Mouse (Mus musculus) forebrain, embryonic 16.5 days (tissue): ENCODE measurements around the gene Abl1. TPM values are rescaled to one million over a fixed set of nuclear protein-coding genes. Genes with fewer than 3 reads are reported as not detected.
A peak's percentile ranks its signal among the peaks of the same experiment; 100 is the strongest.

Experiments used
- ATAC-seq: fragments of 200-750 bp; cut with Nextera tagmentation; 2 replicates; pipeline ENCODE4 v1.8.0; 2017; ENCODE audit warnings: mild to moderate bottlenecking, moderate library complexity
- H3K27ac ChIP-seq: fragments of 300-500 bp; sonication (generic); 2 replicates; pipeline ENCODE4 v1.5.1; 2014; ENCODE audit warnings: low read length, control low read depth
- H3K27me3 ChIP-seq: fragments of 300-500 bp; sonication (generic); replicated peaks from 2 replicates; pipeline ENCODE4 v1.6.1; 2014; ENCODE audit warnings: low read length; ENCODE audit not compliant: control insufficient read depth, insufficient read depth
- H3K36me3 ChIP-seq: fragments of 300-500 bp; sonication (generic); 2 replicates; pipeline ENCODE4 v1.6.1; 2014; ENCODE audit not compliant: control insufficient read depth, insufficient read depth
- H3K4me1 ChIP-seq: fragments of 300-500 bp; sonication (generic); replicated peaks from 2 replicates; pipeline ENCODE4 v1.6.1; 2014; ENCODE audit warnings: low read length; ENCODE audit not compliant: control insufficient read depth, insufficient read depth
- H3K4me2 ChIP-seq: fragments of 300-500 bp; sonication (generic); 2 replicates; pipeline ENCODE4 v1.6.1; 2014; ENCODE audit warnings: mild to moderate bottlenecking, low read length, control low read depth
- H3K4me3 ChIP-seq: fragments of 300-500 bp; sonication (generic); replicated peaks from 2 replicates; pipeline ENCODE4 v1.5.1; 2014; ENCODE audit warnings: mild to moderate bottlenecking, low read length, control low read depth
- H3K9ac ChIP-seq: fragments of 300-500 bp; sonication (generic); replicated peaks from 2 replicates; pipeline ENCODE4 v1.6.1; 2014; ENCODE audit warnings: low read depth, low read length, control low read depth
- H3K9me3 ChIP-seq: fragments of 300-500 bp; sonication (generic); 2 replicates; pipeline ENCODE4 v1.6.1; 2016; ENCODE audit warnings: low read length; ENCODE audit not compliant: control insufficient read depth
- WGBS: fragments of 180-500 bp; shearing (Covaris S2); extraction: QIAGEN DNeasy Blood & Tissue Kit; methylation state at CpG from one replicate; pipeline ENCODE4 v1.1.7; 2014; 5-methylcytosine and 5-hydroxymethylcytosine counted together
- polyA plus RNA-seq: library from polyadenylated mRNA; unstranded; fragments of >200 nt; fragmentation: Nextera tagmentation; extraction: Ambion mirVana; gene quantifications from 2 replicates; pipeline ENCODE4 v1.2.1, GENCODE M21; 2015

The Abl1 gene
- polyA plus RNA-seq, 1 experiment from 2014 or later: 23.8 TPM

DNA sequence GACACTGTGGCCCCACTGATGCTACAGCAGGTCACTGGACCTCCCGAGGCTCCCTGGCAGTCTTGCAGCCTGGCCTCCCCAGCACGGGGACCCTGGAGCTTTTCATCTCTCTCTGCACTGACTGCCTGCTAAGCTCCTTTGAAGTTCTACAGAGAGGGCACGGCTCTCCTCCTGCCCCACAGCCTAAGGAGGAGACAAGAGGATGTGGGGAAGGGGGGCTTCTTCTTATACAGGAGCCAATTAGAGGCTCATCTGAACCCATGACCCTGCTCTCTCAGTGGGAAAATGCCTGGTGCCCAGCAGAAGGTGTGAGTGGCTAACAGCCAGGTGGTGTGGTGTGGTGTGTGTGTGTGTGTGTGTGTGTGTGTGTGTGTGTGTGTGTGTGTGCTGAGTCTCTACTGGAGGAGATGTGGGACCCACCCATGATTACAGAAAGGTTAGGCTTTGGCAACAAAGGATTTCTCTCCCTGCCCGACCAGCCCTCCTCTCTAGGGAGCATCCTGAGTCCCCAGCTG lies 140.2 kb downstream of the Abl1 start:
- Histone ChIP-seq H3K36me3 (no peaks in the 10 kb centered on the region), H3K4me1 (peaks cover 48% of the 10 kb centered on the region), H3K4me3 (no peak overlapping the region), H3K4me2 (peak overlapping the region; percentile 8; the same call in 1 of the 2 replicates), H3K9ac (no peak overlapping the region), H3K27me3 (no peaks in the 10 kb centered on the region; the same call in 1 of the 2 replicates), H3K27ac (peak overlapping the region; percentile 37; the same call in 1 of the 2 replicates), H3K9me3 (no peaks in the 10 kb centered on the region)
- ATAC-seq: peak; percentile 25; the same call in 1 of the 2 replicates
- 2% methylated on average over 4 of the region's 4 CpGs for WGBS

- Histone ChIP-seq H3K9me3 (no peaks in the 10 kb centered on the region), H3K9ac (no peak overlapping the region), H3K4me3 (no peak overlapping the region), H3K36me3 (no peaks in the 10 kb centered on the region), H3K27me3 (peaks cover 5% of the 10 kb centered on the region), H3K27ac (no peak overlapping the region), H3K4me1 (peaks cover 5% of the 10 kb centered on the region; the same call in 1 of the 2 replicates), H3K4me2 (no peak overlapping the region)
- WGBS: 71% methylated on average over 10 of the region's 10 CpGs
- no peak for ATAC-seq
These were observed 147.9 kb downstream of the Abl1 start for GRCm38 (mm10) chr2:31836091-31836490.

DNA sequence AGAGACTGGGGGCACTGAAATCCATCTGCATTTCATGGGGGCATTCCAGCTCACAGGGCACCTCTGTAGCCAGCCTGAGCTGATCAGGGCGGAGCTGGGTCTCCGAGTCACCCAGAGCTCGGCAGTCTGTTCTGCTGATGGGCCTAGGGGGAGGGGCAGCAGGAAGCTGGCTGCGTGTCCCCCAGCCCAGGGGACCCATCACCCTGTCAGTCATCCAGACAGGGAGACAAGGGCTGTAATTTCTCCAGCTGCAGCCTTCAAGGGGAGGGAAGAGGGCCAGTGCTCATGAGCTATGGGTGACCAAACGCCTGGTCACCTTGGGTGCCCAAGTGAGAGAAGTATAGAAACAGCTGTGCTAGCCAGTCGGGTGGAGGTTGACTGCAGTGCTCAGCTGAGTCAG lies 148.8 kb downstream of the Abl1 start:
- H3K9ac ChIP-seq: no peak overlapping the region
- H3K27ac ChIP-seq: no peak overlapping the region
- WGBS: 44% methylated on average over 6 of the region's 6 CpGs
- H3K4me3 ChIP-seq: no peak overlapping the region
- no peaks in the 10 kb centered on the region for H3K9me3 ChIP-seq
- H3K27me3 ChIP-seq: peaks cover 5% of the 10 kb centered on the region; the same call in 1 of the 2 replicates
- H3K4me2 ChIP-seq: no peak overlapping the region
- peaks cover 5% of the 10 kb centered on the region; the same call in 1 of the 2 replicates for H3K4me1 ChIP-seq
- no peaks in the 10 kb centered on the region for H3K36me3 ChIP-seq
- no peak for ATAC-seq

DNA sequence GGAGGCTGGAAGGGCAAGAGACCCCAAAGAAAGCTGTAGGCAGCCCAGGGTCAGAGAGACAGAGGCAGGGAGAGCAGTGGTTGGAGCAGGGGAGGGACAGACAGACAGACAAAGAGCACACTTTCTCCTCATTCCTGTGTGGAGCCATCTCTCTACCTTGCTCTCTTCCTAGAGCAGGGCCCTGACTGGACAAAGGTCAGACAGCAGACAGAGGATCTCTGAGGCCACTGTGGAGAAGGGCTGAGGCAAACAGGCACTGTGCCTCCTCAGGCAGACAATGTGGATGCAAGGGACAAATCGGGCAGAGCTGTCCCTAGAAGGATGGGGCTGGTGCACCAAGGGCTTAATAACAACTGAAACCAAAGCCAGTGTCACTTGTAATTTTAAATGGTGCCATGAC lies 150.7 kb downstream of the Abl1 start:
- Histone ChIP-seq H3K9me3 (no peaks in the 10 kb centered on the region), H3K4me2 (no peak overlapping the region), H3K36me3 (no peaks in the 10 kb centered on the region), H3K4me3 (no peak overlapping the region), H3K27ac (no peak overlapping the region), H3K4me1 (peaks cover 5% of the 10 kb centered on the region; the same call in 1 of the 2 replicates), H3K9ac (no peak overlapping the region), H3K27me3 (peaks cover 7% of the 10 kb centered on the region; the same call in 1 of the 2 replicates)
- 63% methylated on average over 1 of the region's 1 CpGs for WGBS
- no peak for ATAC-seq

GRCm38 (mm10) chr2:31844729-31845136 lies 156.6 kb downstream of the Abl1 start:
- no peaks in the 10 kb centered on the region for H3K9me3 ChIP-seq
- 4% methylated on average over 10 of the region's 10 CpGs for WGBS
- H3K36me3 ChIP-seq: no peaks in the 10 kb centered on the region
- H3K27me3 ChIP-seq: peaks cover 30% of the 10 kb centered on the region
- no peak overlapping the region for H3K4me2 ChIP-seq
- H3K9ac ChIP-seq: no peak overlapping the region
- H3K4me3 ChIP-seq: peak overlapping the region; percentile 65; the same call in 1 of the 2 replicates
- peaks cover 27% of the 10 kb centered on the region for H3K4me1 ChIP-seq
- peak; percentile 79 for ATAC-seq
- no peak overlapping the region for H3K27ac ChIP-seq

GRCm38 (mm10) chr2:31845512-31845895 lies 157.3 kb downstream of the Abl1 start:
- WGBS: 3% methylated on average over 23 of the region's 26 CpGs
- peak overlapping the region; percentile 65 for H3K4me3 ChIP-seq
- H3K27ac ChIP-seq: no peak overlapping the region
- no peaks in the 10 kb centered on the region for H3K9me3 ChIP-seq
- H3K4me1 ChIP-seq: peaks cover 32% of the 10 kb centered on the region
- peak overlapping the region; percentile 96 for H3K4me2 ChIP-seq
- peak overlapping the region; percentile 65 for H3K9ac ChIP-seq
- H3K36me3 ChIP-seq: no peaks in the 10 kb centered on the region
- ATAC-seq: peak; percentile 21; the same call in 1 of the 2 replicates
- H3K27me3 ChIP-seq: peaks cover 28% of the 10 kb centered on the region

DNA sequence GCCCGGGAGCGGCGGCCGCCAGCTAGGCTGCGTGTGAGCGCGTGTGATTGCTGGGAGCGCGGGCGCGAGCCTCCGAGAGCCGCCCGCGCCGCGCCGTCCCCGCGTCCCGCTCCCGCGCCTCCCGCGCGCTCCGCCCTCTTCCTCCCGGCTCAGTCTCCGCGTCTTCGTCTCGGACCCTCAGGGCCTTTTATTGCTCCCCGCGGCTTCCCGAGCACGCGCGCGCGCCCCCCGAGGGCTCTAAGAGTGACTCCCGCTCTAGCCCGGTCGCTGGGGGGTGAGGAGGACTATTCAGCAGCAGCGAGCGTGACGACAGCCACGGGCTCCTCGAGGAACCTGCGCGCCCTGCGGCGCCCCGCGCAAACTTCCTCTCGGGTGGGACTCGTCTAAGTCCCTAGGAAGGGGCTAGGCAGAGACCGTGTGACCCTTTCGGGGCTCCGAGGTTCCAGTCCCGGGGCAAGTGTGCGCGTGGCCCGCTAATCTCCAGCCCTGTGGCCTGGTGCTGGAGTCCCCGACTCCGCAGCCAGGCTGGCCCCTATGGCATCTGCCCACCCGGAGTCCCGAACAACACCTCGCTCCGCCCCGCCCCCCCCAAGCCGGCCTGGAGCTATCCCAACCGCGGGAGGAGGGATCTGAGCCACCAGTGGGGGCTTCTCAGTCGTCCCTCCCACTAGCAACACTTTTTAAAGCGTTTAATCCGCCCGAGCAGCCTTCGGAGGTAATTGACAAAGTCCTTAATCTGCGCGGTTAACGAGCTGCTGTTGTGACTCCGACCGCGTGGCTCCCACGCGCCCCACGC lies 157.9 kb downstream of the Abl1 start, which contains the start of gene Fibcd1:
Fibcd1 (minus strand) TSS at position 110 of the 796 bp plus-strand sequence.
- no peak within 1 kb of the TSS for H3K27ac ChIP-seq

GRCm38 (mm10) chr2:31846692-31847660 lies 158.8 kb downstream of the Abl1 start:
- Histone ChIP-seq H3K36me3 (no peaks in the 10 kb centered on the region), H3K9me3 (no peaks in the 10 kb centered on the region), H3K4me1 (peaks cover 32% of the 10 kb centered on the region), H3K27me3 (peaks cover 28% of the 10 kb centered on the region), H3K27ac (no peak overlapping the region), H3K9ac (no peak overlapping the region; the same call in none of the 2 replicates), H3K4me3 (peak overlapping the region; percentile 65), H3K4me2 (peak overlapping the region; percentile 96)
- no peak for ATAC-seq
- WGBS: 4% methylated on average over 35 of the region's 35 CpGs

More for the DNA sequence above, 157.9 kb downstream of the Abl1 start, which contains the start of gene Fibcd1:
- Histone ChIP-seq H3K4me3 (peak within 1 kb of the TSS; percentile 65), H3K4me2 (peak within 1 kb of the TSS; percentile 96), H3K27me3 (peaks cover 28% of the 10 kb centered on the region), H3K4me1 (peaks cover 32% of the 10 kb centered on the region), H3K36me3 (no peaks in the 10 kb centered on the region), H3K9me3 (no peaks in the 10 kb centered on the region), H3K9ac (peak within 1 kb of the TSS; percentile 65)
- peak; percentile 34; the same call in 1 of the 2 replicates for ATAC-seq
- under 1% methylated on average over 79 of the region's 88 CpGs for WGBS
